Mouse (Mus musculus) embryo, embryonic 10 days (tissue): Measurements from ENCODE around the gene Tmem235.

ENCODE experiments used
- DNase-seq: peaks from one replicate; pipeline ENCODE4 v3.0.0-alpha.2; 2015; ENCODE audit warnings: low spot score

Tmem235 gene

GRCm38 (mm10) chr11:117891581-117892175 is 31.1 kb downstream of the Tmem235 start:
- no peak for DNase-seq

DNA sequence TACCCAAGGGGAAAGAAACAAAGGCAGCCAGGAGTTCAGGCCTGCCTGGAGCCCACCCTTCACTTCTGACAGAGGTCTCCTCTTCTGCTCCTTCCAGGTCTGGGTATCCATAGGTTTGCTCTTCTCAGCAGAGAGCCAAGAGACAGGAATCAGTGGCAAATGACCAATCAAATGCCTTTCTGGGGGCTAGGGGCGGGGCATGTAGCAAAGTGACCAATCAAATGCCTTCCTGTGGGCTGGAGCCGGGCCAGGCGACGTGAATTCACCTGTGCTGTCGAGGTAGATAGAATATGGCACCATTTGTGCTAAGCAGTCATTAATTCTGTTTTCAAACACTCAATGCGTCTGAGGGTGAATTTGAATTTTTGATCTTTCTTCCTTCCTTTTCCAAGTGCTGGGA is 31.6 kb downstream of the Tmem235 start:
- no peak for DNase-seq

- no peak for DNase-seq
Observed at GRCm38 (mm10) chr11:117894676-117895075, 34.1 kb downstream of the Tmem235 start.

DNA sequence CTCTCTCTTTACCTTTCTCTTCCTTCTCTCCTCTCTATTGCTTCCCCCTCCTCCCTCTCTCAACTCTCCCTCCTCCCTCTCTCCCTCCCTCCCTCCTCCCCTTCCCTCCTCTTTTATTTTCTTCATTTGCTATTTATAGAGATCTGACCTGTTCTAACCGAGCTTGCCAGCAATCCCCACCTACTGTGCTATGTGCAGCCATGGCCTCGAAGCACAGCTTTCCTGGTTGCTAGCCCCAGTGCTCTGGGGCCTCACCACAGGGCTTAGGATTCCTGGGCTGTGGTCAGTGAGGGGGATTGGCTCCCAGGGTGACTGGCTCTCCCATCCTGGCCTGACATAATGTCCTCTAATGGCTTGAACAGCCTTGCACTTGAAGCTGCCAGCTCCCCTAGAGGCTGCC is 36.0 kb downstream of the Tmem235 start:
- no peak for DNase-seq

GRCm38 (mm10) chr11:117902282-117902681 is 41.7 kb downstream of the Tmem235 start:
- DNase-seq, result no peak

DNA sequence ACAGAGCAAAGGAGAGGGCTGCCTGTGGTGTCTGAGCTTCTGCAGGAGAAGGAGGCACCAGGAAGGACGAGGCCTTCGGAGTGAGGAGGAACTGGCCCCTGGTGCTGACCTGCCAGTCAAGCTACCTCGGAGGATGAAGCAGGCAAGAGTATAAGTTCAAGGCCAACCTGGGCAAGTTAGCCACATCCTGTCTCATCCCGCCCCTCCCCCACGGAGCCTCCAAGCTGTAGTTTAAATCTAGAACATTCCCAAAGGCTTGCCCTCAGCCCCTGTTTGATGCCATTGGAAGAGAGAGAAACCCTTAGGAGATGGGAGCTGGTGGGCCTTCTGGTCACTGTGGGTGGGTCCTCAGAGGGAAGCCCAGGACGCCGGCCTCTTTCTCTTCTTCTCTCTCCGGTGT is 43.9 kb downstream of the Tmem235 start:
- DNase-seq, result no peak

DNA sequence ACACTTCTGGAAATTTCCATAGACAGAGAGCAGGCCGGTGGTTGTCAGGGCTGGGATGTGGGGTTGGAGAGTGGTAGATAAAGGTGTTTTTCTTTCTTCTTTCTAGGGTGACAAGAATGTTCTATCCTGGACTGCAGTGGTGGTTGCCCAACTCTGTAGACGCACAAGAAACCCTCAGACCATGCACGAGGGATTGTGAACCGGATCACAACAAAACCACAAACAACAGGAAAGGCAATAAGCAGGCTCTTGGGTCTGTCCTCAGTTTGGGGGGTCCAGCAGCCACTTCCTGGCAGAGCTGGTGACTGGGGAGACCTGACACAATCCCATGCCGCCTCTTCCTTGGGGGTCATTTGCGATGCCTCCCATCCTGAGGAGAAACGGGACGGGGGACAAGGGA is 48.8 kb downstream of the Tmem235 start:
- DNase-seq, result no peak

DNA sequence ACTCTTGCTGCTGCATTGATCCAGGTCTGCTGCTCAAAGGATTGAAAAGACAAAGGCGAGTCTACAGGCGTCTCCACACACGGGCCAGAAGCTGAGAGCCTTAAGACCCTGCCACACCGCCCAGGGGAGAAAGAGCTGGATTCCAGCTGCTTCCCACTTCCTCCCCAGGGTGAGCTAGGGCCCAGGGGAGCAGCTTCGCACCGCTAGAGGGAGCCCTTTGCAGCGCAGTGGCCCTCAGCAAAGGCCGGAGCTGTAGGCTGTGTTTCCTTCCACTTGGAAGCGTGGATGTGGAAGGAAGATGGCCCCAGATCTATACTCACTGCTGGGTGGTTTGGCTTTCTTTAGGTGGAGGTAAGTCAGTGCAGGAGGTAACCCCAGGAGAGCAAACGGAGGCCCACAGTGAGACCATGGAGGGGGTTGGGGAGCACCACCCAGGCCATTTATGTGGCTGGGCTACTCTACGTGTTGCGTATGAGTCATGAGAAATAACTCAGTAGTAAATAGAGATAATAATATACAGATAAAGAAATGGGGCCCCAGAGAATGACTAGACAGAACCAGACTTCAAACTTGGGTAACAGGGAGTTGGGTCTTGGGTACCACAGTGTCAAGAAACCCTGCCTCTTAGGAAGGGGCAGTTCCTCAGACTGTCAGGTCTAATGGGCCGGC is 52.3 kb downstream of the Tmem235 start:
- DNase-seq, result peak; percentile 89

DNA sequence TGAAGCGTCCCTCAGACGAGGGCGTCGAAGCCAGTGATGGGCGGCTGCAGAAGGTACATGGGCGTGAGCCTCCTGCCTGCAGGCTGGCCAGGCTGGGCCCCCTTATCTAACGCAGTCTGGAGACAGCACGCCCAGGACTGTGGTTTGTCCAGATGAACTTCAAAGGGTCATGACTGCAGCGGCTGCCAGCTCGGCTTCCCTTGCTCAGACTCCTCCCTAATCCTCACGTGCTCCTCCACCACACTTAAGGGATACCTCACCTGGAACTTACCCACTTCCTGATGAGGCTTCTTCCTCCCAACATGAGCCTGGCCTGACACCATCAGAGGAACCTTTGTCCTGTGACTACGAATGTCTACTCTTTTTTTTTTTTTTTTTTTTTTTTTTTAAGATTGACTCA is 54.0 kb downstream of the Tmem235 start:
- DNase-seq, result peak; percentile 42
